Mouse (Mus musculus) midbrain, embryonic 12.5 days (tissue): ENCODE measurements around the gene Patl1. TPM values are rescaled to one million over a fixed set of nuclear protein-coding genes. Genes with fewer than 3 reads are reported as not detected.
"Not testable (repeated sequence)": the region's sequence is repeated elsewhere in the genome, so short reads cannot be mapped to it uniquely, and the experiment has no call there.

ENCODE experiments used
- ATAC-seq: fragments of 200-750 bp; cut with Nextera tagmentation; 2 replicates; pipeline ENCODE4 v1.8.0; 2017; ENCODE audit warnings: low read depth, moderate TSS enrichment, moderate library complexity; ENCODE audit not compliant: low FRiP score
- H3K27ac ChIP-seq: fragments of 300-500 bp; sonication (generic); replicated peaks from 2 replicates; pipeline ENCODE4 v1.5.1; 2016; ENCODE audit warnings: mild to moderate bottlenecking
- H3K27me3 ChIP-seq: fragments of 300-500 bp; sonication (generic); 2 replicates; pipeline ENCODE4 v1.6.1; 2016; ENCODE audit warnings: mild to moderate bottlenecking
- H3K36me3 ChIP-seq: fragments of 300-500 bp; sonication (generic); 2 replicates; pipeline ENCODE4 v1.6.1; 2016
- H3K4me1 ChIP-seq: fragments of 300-500 bp; sonication (generic); 2 replicates; pipeline ENCODE4 v1.6.1; 2016
- H3K4me2 ChIP-seq: fragments of 300-500 bp; sonication (generic); replicated peaks from 2 replicates; pipeline ENCODE4 v1.6.1; 2016; ENCODE audit warnings: mild to moderate bottlenecking, moderate library complexity
- H3K4me3 ChIP-seq: fragments of 300-500 bp; sonication (generic); 2 replicates; pipeline ENCODE4 v1.5.1; 2016; ENCODE audit warnings: mild to moderate bottlenecking
- H3K9ac ChIP-seq: fragments of 300-500 bp; sonication (generic); replicated peaks from 2 replicates; pipeline ENCODE4 v1.6.1; 2016; ENCODE audit warnings: mild to moderate bottlenecking, moderate library complexity
- H3K9me3 ChIP-seq: fragments of 300-500 bp; sonication (generic); 2 replicates; pipeline ENCODE4 v1.6.1; 2016; ENCODE audit warnings: mild to moderate bottlenecking
- WGBS: fragments of 180-500 bp; shearing (Covaris S2); methylation state at CpG from one replicate; pipeline ENCODE4 v1.1.7; 2016; 5-methylcytosine and 5-hydroxymethylcytosine counted together
- polyA plus RNA-seq: library from polyadenylated mRNA; unstranded; fragments of >200 nt; fragmentation: Nextera tagmentation; extraction: Ambion mirVana; gene quantifications from 2 replicates; pipeline ENCODE4 v1.2.1, GENCODE M21; 2016

Gene Patl1
- polyA plus RNA-seq, 1 experiment from 2014 or later: 24.4 TPM

DNA sequence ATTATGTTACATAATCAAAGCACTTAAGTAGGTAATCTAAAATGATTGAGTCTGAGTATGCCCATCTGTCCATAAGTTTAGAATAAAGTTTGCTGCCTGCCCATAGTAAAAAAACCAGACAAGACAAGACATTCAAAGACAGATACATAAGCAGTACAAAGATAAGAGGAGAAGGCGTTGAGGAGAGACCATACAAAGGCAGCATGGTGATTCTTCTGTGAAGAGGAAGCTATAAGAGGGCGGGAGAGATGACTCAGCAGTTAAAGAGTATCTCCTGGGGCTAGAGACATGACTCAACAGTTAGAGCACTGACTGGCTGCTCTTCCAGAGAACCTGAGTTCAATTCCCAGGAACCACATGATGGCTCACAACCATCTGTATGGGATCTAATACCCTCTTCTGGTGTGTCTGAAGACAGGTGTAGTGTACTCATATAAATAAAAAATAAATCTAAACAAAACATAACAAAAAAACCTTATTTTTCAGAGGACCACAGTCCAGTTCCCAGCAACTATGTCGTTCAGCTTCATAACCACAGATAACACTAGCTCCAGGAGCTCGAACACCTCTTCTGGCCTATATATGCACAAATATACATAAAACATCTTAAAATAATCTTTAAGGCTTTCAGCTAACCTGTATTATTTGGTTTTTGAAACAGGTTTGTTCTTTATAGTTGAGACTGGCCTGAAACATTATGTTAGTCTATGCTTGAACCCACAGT lies 16.0 kb downstream of the Patl1 start:
- no peak overlapping the region for H3K9ac ChIP-seq
- H3K27me3 ChIP-seq: no peaks in the 10 kb centered on the region
- peaks cover 91% of the 10 kb centered on the region for H3K36me3 ChIP-seq
- 98% methylated on average over 4 of the region's 4 CpGs for WGBS
- H3K4me2 ChIP-seq: no peak overlapping the region
- ATAC-seq: no peak
- H3K4me3 ChIP-seq: no peak overlapping the region
- no peaks in the 10 kb centered on the region for H3K4me1 ChIP-seq
- H3K9me3 ChIP-seq: no peaks in the 10 kb centered on the region
- no peak overlapping the region for H3K27ac ChIP-seq

DNA sequence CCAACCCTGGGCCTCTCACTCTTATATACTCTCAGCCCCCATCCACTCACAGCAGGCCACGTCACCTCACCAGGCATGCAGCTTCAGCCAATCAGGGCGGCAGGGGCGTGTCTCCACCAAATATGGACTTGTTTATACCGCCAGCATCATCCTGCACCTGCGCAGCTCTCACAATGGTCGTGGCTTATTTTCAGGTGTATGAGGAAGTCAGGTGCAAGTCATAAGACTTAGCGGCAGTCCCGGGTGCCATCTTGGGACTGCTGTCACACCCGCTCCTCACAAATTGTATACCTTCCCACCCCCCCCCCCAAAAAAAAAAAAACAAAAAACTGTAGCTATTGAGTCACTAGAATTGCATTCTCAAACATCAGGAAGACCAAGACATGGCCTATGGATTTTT lies 34.3 kb downstream of the Patl1 start:
- not testable (repeated sequence) for H3K27me3 ChIP-seq, H3K9ac ChIP-seq, H3K4me1 ChIP-seq, ATAC-seq, H3K9me3 ChIP-seq, H3K27ac ChIP-seq, H3K4me3 ChIP-seq, H3K4me2 ChIP-seq
- H3K36me3 ChIP-seq: peaks cover 37% of the 10 kb centered on the region
- 90% methylated on average over 9 of the region's 9 CpGs for WGBS

DNA sequence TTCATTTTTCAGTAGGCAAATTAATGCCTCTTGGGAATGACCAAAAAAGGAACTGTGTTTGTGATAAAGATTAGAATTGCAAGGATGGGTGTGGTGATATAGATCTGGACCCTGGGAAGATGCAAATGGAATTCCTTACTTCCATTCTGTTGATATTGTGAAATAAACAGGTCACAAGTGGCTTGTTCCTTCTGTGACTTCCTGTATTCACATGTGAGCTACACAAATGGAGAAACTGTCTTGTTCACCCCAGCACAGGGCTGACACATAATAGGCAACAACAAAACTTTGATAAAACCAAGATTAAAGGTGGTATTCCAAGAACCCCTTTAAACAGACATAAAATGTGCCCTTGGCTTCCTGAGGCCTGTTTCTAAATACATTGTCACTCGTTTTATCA lies 37.7 kb downstream of the Patl1 start:
- H3K27me3 ChIP-seq: no peaks in the 10 kb centered on the region
- WGBS: 66% methylated on average over 1 of the region's 1 CpGs
- H3K27ac ChIP-seq: no peak overlapping the region
- no peak overlapping the region for H3K9ac ChIP-seq
- ATAC-seq: no peak
- H3K36me3 ChIP-seq: peaks cover 11% of the 10 kb centered on the region
- H3K4me3 ChIP-seq: no peak overlapping the region
- H3K4me2 ChIP-seq: no peak overlapping the region
- H3K9me3 ChIP-seq: no peaks in the 10 kb centered on the region
- H3K4me1 ChIP-seq: no peaks in the 10 kb centered on the region

DNA sequence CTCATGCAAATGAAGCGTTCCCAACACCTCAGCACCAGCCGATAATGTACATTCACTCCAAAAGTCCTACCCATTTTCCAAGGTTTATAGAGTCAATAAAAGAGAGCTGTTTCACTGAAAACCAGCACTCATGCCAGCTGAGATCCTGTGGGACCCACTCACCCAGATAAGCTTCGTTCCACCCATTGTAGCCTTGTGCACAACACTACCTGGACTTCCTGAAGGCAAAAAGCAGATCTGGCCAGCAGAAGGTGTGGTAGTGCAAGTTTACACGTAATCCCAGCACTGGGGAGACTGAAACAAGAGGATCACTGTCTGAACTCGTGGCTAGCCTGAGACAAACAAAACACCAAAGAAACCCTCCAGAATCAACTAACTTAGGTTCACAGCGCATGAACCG lies 38.5 kb downstream of the Patl1 start:
- WGBS: 82% methylated on average over 7 of the region's 7 CpGs
- Histone ChIP-seq H3K9ac (no peak overlapping the region), H3K4me2 (no peak overlapping the region)

DNA sequence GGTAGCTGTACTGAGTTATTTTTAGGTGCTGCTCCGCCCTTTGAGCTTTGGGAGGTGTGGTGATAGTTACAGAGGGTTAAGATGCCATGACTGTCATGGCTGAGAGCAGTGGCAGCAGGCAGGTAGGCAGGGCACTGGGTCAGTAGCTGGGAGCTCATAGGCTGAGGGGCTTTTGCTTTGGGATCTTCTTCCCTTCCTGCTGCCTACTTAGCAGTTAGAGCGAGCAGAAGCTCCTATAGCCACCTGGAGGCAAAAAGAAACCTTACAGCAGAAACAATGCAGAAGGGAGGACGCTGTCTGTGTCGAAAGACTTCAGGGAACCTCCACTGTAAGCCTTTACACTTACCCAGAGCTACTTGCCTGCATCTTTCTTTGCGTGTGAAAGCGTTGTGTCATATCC lies 42.0 kb downstream of the Patl1 start:
- no peaks in the 10 kb centered on the region for H3K27me3 ChIP-seq
- H3K9me3 ChIP-seq: no peaks in the 10 kb centered on the region
- no peaks in the 10 kb centered on the region for H3K4me1 ChIP-seq
- no peak overlapping the region for H3K4me3 ChIP-seq
- H3K9ac ChIP-seq: no peak overlapping the region
- no peaks in the 10 kb centered on the region for H3K36me3 ChIP-seq
- H3K27ac ChIP-seq: no peak overlapping the region
- no peak for ATAC-seq
- H3K4me2 ChIP-seq: no peak overlapping the region
- WGBS: 44% methylated on average over 6 of the region's 6 CpGs

More for the DNA sequence above, 38.5 kb downstream of the Patl1 start:
- Histone ChIP-seq H3K27ac (no peak overlapping the region), H3K4me3 (no peak overlapping the region), H3K36me3 (peaks cover 2% of the 10 kb centered on the region), H3K9me3 (no peaks in the 10 kb centered on the region), H3K27me3 (no peaks in the 10 kb centered on the region), H3K4me1 (no peaks in the 10 kb centered on the region)
- no peak for ATAC-seq

DNA sequence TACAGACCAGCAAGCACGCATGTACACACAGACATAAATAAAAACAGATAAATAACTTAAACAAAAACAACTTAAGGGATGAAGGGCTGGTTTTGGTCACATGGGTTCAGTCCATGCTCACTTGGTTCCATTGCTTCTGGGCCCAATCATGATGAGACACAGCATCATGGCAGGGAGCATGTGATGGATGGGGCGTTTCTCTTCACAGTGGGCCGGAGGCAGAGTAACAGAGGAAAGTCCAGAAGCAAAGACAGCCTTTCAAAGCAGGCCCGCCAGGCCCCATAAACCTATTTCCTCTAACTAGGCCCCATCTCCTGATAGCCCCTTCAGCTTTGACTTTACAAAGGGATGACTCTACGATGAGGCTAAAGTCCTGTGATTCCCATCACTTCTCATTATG lies 44.4 kb downstream of the Patl1 start:
- Histone ChIP-seq H3K4me1 (no peaks in the 10 kb centered on the region), H3K27ac (no peak overlapping the region), H3K4me2 (no peak overlapping the region), H3K27me3 (no peaks in the 10 kb centered on the region), H3K4me3 (no peak overlapping the region), H3K9me3 (no peaks in the 10 kb centered on the region), H3K9ac (no peak overlapping the region), H3K36me3 (no peaks in the 10 kb centered on the region)
- no peak for ATAC-seq
- WGBS: 93% methylated on average over 5 of the region's 5 CpGs

DNA sequence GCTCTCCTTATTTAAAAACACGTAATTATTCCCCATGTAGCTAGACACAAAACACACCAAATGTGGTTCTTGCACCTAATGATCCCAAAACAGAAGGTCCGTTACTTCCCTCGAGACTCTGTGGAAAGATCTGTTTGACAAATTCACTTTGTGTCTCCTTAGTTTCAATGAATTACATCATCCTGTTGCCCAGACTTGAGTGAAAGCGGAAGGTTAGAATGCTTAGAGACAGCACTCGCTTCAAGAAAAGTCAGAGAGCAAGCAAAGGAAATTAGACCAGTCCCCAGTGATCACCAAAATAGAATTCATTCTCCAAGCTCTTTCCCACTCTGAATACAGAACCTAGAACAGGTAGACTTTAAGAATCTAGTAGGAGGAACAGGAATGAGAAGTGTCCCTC lies 45.2 kb downstream of the Patl1 start:
- H3K4me1 ChIP-seq: no peaks in the 10 kb centered on the region
- no peak overlapping the region for H3K27ac ChIP-seq
- no peaks in the 10 kb centered on the region for H3K9me3 ChIP-seq
- no peak for ATAC-seq
- H3K9ac ChIP-seq: no peak overlapping the region
- no peaks in the 10 kb centered on the region for H3K27me3 ChIP-seq
- H3K4me2 ChIP-seq: no peak overlapping the region
- WGBS: 91% methylated on average over 5 of the region's 5 CpGs
- H3K36me3 ChIP-seq: no peaks in the 10 kb centered on the region
- H3K4me3 ChIP-seq: no peak overlapping the region

DNA sequence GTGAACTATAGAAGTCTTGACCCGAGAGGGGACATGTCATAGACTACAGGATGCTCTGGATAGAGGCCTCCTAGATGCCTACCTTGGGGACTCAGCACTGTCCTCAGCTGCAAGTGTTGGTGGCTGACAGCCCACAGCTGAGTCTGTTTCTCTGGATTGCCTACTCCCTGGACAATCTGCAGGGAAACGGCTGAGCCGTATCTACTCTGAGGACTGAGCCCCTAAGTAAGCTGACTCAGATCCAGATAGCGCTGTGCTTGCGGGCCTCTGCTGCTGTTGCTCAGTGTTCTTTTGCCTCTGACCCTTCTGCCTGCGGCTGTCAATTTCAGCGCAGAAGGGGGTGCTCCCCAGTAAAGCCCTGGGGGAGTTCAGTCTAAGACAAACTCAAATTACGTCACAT lies 45.6 kb downstream of the Patl1 start:
- H3K27me3 ChIP-seq: no peaks in the 10 kb centered on the region
- no peak overlapping the region for H3K27ac ChIP-seq
- H3K4me3 ChIP-seq: no peak overlapping the region
- no peak overlapping the region for H3K9ac ChIP-seq
- H3K4me1 ChIP-seq: no peaks in the 10 kb centered on the region
- no peak overlapping the region for H3K4me2 ChIP-seq
- no peaks in the 10 kb centered on the region for H3K9me3 ChIP-seq
- no peak for ATAC-seq
- no peaks in the 10 kb centered on the region for H3K36me3 ChIP-seq
- WGBS: 84% methylated on average over 8 of the region's 8 CpGs

DNA sequence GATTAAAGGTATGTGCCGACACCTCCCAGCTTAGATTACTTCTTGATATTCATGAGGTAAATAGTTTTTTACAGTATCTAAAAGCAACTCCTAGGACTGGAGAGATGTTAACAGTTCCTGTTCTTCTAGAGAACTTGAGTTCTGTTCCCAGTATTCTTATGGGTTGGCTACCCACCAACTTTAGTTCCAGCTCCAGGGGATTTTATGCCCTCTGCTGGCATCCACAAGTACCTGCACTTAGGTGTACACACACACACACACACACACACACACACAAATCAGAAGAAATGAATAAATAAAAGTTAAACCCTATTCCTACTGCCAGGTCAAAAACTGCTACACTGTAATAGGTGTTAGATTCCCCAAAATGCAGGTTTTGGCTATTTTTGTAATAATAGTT lies 52.1 kb downstream of the Patl1 start:
- Histone ChIP-seq H3K27ac (peak overlapping the region; percentile 70), H3K36me3 (0 out of 2 replicates have a peak, but pooled peaks cover 3% of the 10 kb centered on the region), H3K4me2 (peak overlapping the region; percentile 58), H3K4me1 (peaks cover 19% of the 10 kb centered on the region), H3K9ac (no peak overlapping the region), H3K9me3 (no peaks in the 10 kb centered on the region), H3K4me3 (peak overlapping the region; percentile 43; the same call in 1 of the 2 replicates), H3K27me3 (no peaks in the 10 kb centered on the region)
- no peak for ATAC-seq
- 96% methylated on average over 1 of the region's 1 CpGs for WGBS

DNA sequence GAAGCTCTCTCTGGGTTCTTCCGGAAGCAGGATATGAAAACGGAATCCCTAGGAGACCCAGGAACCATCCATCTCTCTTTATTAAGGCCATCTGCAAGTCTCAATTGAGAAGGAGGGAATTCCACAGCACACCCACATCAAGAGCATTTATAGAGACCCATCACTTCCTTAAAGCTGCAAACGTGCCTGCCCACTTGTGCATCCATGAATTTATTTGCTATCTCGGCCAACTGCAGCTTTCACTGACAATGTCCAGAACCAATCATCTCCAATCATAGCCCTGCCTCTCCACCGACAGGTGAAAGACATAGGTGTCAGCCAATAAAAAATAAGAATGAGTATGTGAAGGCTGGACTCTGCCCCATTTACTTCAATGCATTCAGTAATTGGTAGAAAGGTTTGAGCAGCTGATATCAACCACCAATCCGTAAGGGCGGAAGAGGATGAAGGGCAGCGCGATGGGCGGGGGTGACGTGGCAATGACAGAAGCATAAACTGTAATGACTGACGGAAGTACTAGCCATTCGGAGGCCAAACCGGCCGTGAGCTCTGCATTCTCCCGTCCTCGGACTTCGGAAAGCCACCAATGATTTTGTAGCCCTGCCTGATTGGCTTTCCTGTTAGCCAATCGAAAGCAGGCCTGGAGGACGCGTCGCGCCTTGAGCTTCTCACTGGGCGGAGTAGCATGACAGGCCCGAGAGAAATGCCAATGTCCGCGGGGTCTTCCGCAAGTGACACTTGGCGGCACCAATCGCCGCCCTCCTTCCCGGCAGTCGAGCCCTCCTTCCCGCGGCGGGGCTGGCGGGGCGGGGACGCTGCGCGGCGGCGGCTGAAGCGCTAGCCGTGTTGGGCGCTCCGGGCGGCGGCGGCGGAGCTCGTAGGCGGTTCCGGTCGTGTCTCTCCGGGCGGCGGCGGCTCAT lies 53.1 kb downstream of the Patl1 start, which contains the start of gene Osbp:
Gene Osbp (plus strand): TSS at position 919 of the 920 bp plus-strand sequence.
- ATAC-seq: peak; percentile 98
- H3K9ac ChIP-seq: peak within 1 kb of the TSS; percentile 78
- peak within 1 kb of the TSS; percentile 76 for H3K27ac ChIP-seq
- peaks cover 19% of the 10 kb centered on the region for H3K4me1 ChIP-seq
- peak within 1 kb of the TSS; percentile 85 for H3K4me3 ChIP-seq
- H3K4me2 ChIP-seq: peak within 1 kb of the TSS; percentile 94
- 0 out of 2 replicates have a peak, but pooled peaks cover 3% of the 10 kb centered on the region for H3K36me3 ChIP-seq
- no peaks in the 10 kb centered on the region for H3K27me3 ChIP-seq
- no peaks in the 10 kb centered on the region for H3K9me3 ChIP-seq
- under 1% methylated on average over 36 of the region's 59 CpGs for WGBS

DNA sequence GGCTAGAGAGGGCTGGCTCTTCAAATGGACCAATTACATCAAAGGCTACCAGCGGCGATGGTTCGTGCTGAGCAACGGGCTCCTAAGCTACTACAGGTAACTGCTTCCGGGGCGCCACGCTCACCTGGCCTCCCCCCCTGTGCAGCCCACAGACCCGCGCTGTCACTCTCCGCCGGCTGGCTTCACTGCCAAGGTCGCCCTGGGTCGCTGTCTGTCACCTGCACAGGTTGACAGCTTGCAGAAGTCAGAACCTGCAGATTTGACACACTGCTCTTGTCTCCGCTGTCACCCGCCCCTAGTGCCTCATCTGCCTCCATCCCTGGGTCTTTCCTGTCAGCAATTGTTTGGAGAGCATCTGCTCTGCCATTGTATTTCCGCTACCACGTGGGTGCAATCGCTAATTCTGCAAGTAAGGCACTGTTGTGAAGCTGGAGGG lies 54.0 kb downstream of the Patl1 start:
- no peaks in the 10 kb centered on the region for H3K9me3 ChIP-seq
- H3K4me1 ChIP-seq: peaks cover 19% of the 10 kb centered on the region
- H3K4me3 ChIP-seq: peak overlapping the region; percentile 85
- H3K27ac ChIP-seq: peak overlapping the region; percentile 76
- peak overlapping the region; percentile 94 for H3K4me2 ChIP-seq
- no peaks in the 10 kb centered on the region for H3K27me3 ChIP-seq
- under 1% methylated on average over 18 of the region's 18 CpGs for WGBS
- peak overlapping the region; percentile 78 for H3K9ac ChIP-seq
- H3K36me3 ChIP-seq: peaks cover 11% of the 10 kb centered on the region
- ATAC-seq: no peak; the same call in 1 of the 2 replicates
